Mouse (Mus musculus) right cerebral cortex, postnatal 36 days (tissue): ENCODE results near the gene Zfp827.

Experiments
- DNase-seq, 2 experiments: peaks; one replicate each; pipeline ENCODE4 v3.0.0; 2022; ENCODE audit warnings: low spot score in 2 of 2, mixed read lengths in 1 of 2

The Zfp827 gene

GRCm38 (mm10) chr8:79211630-79212029, 183.4 kb downstream of the Zfp827 start:
- no peak for DNase-seq

- DNase-seq: no peak
These were observed 194.0 kb downstream of the Zfp827 start for GRCm38 (mm10) chr8:79222106-79222751.

GRCm38 (mm10) chr8:79222752-79223141, 194.5 kb downstream of the Zfp827 start:
- DNase-seq: no peak

GRCm38 (mm10) chr8:79224363-79224762, 196.1 kb downstream of the Zfp827 start:
- DNase-seq: no peak

- DNase-seq: no peak
These were observed 197.3 kb downstream of the Zfp827 start for GRCm38 (mm10) chr8:79225586-79225985.

- DNase-seq: no peak
These were observed 197.8 kb downstream of the Zfp827 start for GRCm38 (mm10) chr8:79226046-79226445.

GRCm38 (mm10) chr8:79227194-79227593, 199.0 kb downstream of the Zfp827 start:
- DNase-seq: no peak

- no peak for DNase-seq
These were observed 199.7 kb downstream of the Zfp827 start for GRCm38 (mm10) chr8:79227916-79228315.

GRCm38 (mm10) chr8:79229266-79229888, 201.1 kb downstream of the Zfp827 start:
- DNase-seq: no peak

- DNase-seq: no peak
These were observed 211.1 kb downstream of the Zfp827 start for GRCm38 (mm10) chr8:79239320-79239719.

- no peak for DNase-seq
These were observed 211.8 kb downstream of the Zfp827 start for GRCm38 (mm10) chr8:79239996-79240395.
